Mouse (Mus musculus) testis, adult 2 months (tissue): ENCODE results near the gene Lingo1. TPM values are rescaled to one million over a fixed set of nuclear protein-coding genes. Genes with fewer than 3 reads are reported as not detected.

Experiments
- H3K27ac ChIP-seq: fragments of 200-500 bp; 2 replicates; pipeline ENCODE4 v1.5.1; 2012; ENCODE audit warnings: low read depth, low read length; ENCODE audit not compliant: control insufficient read depth, insufficient read depth
- H3K27me3 ChIP-seq: fragments of 200-500 bp; 2 replicates; pipeline ENCODE4 v1.6.1; 2012; ENCODE audit warnings: mild to moderate bottlenecking, low read length, moderate library complexity; ENCODE audit not compliant: control insufficient read depth, insufficient read depth
- H3K36me3 ChIP-seq: fragments of 200-500 bp; 2 replicates; pipeline ENCODE4 v1.6.1; 2012; ENCODE audit warnings: mild to moderate bottlenecking, low read length; ENCODE audit not compliant: control insufficient read depth, insufficient read depth
- H3K4me1 ChIP-seq: fragments of 200-500 bp; 2 replicates; pipeline ENCODE4 v1.6.1; 2012; ENCODE audit warnings: low read length; ENCODE audit not compliant: control insufficient read depth, insufficient read depth
- H3K4me3 ChIP-seq: fragments of 200-500 bp; 2 replicates; pipeline ENCODE4 v1.5.1; 2012; ENCODE audit warnings: low read depth, mild to moderate bottlenecking, low read length, moderate library complexity, mixed read lengths; ENCODE audit not compliant: control insufficient read depth
- CTCF ChIP-seq: fragments of 200-500 bp; IDR thresholded peaks from 2 replicates; pipeline ENCODE4 v1.5.1; 2012; ENCODE audit warnings: low read depth, mild to moderate bottlenecking, inconsistent platforms, low read length, moderate library complexity; ENCODE audit not compliant: control insufficient read depth, insufficient read depth, insufficient replicate concordance
- POLR2A ChIP-seq: fragments of 200-500 bp; IDR thresholded peaks from 2 replicates; pipeline ENCODE4 v1.6.1; 2012; ENCODE audit warnings: low read depth, mild to moderate bottlenecking, inconsistent platforms, low read length, moderate library complexity; ENCODE audit not compliant: control insufficient read depth
- polyA plus RNA-seq: library from polyadenylated mRNA; depleted of rRNA; stranded (reverse); fragments of >200 nt; gene quantifications from 2 replicates; pipeline ENCODE4 v1.2.3, GENCODE M21; 2012

Gene Lingo1
- polyA plus RNA-seq, 1 experiment = 6.8 TPM

GRCm38 (mm10) chr9:56618660-56619059, 177.6 kb downstream of the Lingo1 start:
- no peak for TF ChIP-seq CTCF
- TF ChIP-seq POLR2A = no peak
- Histone ChIP-seq H3K4me3 (no peak overlapping the region), H3K4me1 (peaks cover 3% of the 10 kb centered on the region; the same call in 1 of the 2 replicates), H3K27ac (no peak overlapping the region), H3K36me3 (no peaks in the 10 kb centered on the region), H3K27me3 (no peaks in the 10 kb centered on the region)

- Histone ChIP-seq H3K27ac (no peak overlapping the region), H3K36me3 (no peaks in the 10 kb centered on the region), H3K4me1 (peaks cover 3% of the 10 kb centered on the region; the same call in 1 of the 2 replicates), H3K4me3 (no peak overlapping the region), H3K27me3 (no peaks in the 10 kb centered on the region)
- TF ChIP-seq POLR2A = no peak
- no peak for TF ChIP-seq CTCF
Observed at GRCm38 (mm10) chr9:56616061-56616460, 180.2 kb downstream of the Lingo1 start.

GRCm38 (mm10) chr9:56612798-56613183, 183.5 kb downstream of the Lingo1 start:
- Histone ChIP-seq H3K27me3 (no peaks in the 10 kb centered on the region), H3K36me3 (no peaks in the 10 kb centered on the region), H3K4me3 (no peak overlapping the region), H3K4me1 (no peaks in the 10 kb centered on the region), H3K27ac (no peak overlapping the region)
- TF ChIP-seq CTCF (no peak), POLR2A (no peak)

- Histone ChIP-seq H3K36me3 (no peaks in the 10 kb centered on the region), H3K27me3 (no peaks in the 10 kb centered on the region)
Observed at GRCm38 (mm10) chr9:56611912-56612797, 184.1 kb downstream of the Lingo1 start.

GRCm38 (mm10) chr9:56610955-56611354, 185.3 kb downstream of the Lingo1 start:
- H3K4me1 ChIP-seq = peaks cover 2% of the 10 kb centered on the region; the same call in 1 of the 2 replicates
- no peaks in the 10 kb centered on the region for H3K27me3 ChIP-seq
- TF ChIP-seq POLR2A (no peak), CTCF (no peak)

More at GRCm38 (mm10) chr9:56611912-56612797, 184.1 kb downstream of the Lingo1 start:
- TF ChIP-seq POLR2A (no peak), CTCF (no peak)
- H3K4me3 ChIP-seq = no peak overlapping the region
- no peak overlapping the region for H3K27ac ChIP-seq
- no peaks in the 10 kb centered on the region for H3K4me1 ChIP-seq

GRCm38 (mm10) chr9:56610466-56610865, 185.8 kb downstream of the Lingo1 start:
- TF ChIP-seq POLR2A = no peak
- TF ChIP-seq CTCF = no peak
- Histone ChIP-seq H3K27me3 (no peaks in the 10 kb centered on the region), H3K27ac (no peak overlapping the region)

More at GRCm38 (mm10) chr9:56610955-56611354, 185.3 kb downstream of the Lingo1 start:
- no peak overlapping the region for H3K4me3 ChIP-seq
- no peaks in the 10 kb centered on the region for H3K36me3 ChIP-seq
- no peak overlapping the region for H3K27ac ChIP-seq

GRCm38 (mm10) chr9:56609486-56609885, 186.8 kb downstream of the Lingo1 start:
- H3K4me1 ChIP-seq = peaks cover 4% of the 10 kb centered on the region; the same call in 1 of the 2 replicates
- no peaks in the 10 kb centered on the region for H3K27me3 ChIP-seq
- no peaks in the 10 kb centered on the region for H3K36me3 ChIP-seq
- TF ChIP-seq POLR2A (no peak), CTCF (no peak)
- H3K27ac ChIP-seq = no peak overlapping the region
- no peak overlapping the region for H3K4me3 ChIP-seq

More at GRCm38 (mm10) chr9:56610466-56610865, 185.8 kb downstream of the Lingo1 start:
- Histone ChIP-seq H3K36me3 (no peaks in the 10 kb centered on the region), H3K4me3 (no peak overlapping the region), H3K4me1 (peaks cover 4% of the 10 kb centered on the region; the same call in 1 of the 2 replicates)
